Mouse (Mus musculus): ENCODE results near the gene Trim31. TPM values are rescaled to one million over a fixed set of nuclear protein-coding genes. Genes with fewer than 3 reads are reported as not detected.

Gene Trim31
- polyA plus RNA-seq, 1 experiment from 2014 or later: not detected

DNA sequence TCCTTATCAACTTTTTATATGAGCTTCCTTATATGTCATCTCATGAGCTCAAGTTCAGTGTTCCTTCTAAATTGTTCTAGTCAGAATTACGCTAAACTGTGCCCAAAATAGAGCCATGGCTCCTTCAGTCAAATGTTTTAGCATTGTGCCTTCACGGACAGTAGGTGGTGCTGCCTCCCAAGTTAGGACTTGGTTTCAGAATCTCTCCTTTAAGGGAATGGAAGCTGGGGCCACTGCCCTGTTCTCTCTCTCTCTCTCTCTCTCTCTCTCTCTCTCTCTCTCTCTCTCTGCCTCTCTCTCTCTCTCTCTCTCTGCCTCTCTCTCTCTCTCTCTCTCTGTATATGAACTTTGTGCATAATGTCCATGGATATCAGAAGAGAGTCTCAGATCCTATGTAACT lies 5.6 kb upstream of the Trim31 start:
- Histone ChIP-seq H3K36me3 (ENCODE audit: insufficient read depth, low read length) (no peaks in the 10 kb centered on the region), H3K27me3 (ENCODE audit: insufficient read depth, low read length) (no peaks in the 10 kb centered on the region), H3K27ac (no peak overlapping the region), H3K4me1 (replicated peaks; ENCODE audit: insufficient read depth, low read length) (no peaks in the 10 kb centered on the region), H3K4me2 (ENCODE audit: low read length) (no peak overlapping the region), H3K9ac (ENCODE audit: low read depth, low read length) (no peak overlapping the region), H3K4me3 (replicated peaks; ENCODE audit: low read depth, low read length) (no peak overlapping the region), H3K9me3 (replicated peaks; ENCODE audit: low read length) (no peaks in the 10 kb centered on the region)
- DNase-seq (ENCODE audit: low spot score) (peak; percentile 75), ATAC-seq (replicated peaks; ENCODE audit: low FRiP score, low read depth) (no peak)
- TF ChIP-seq CTCF (IDR thresholded peaks at IDR 0.05; ENCODE audit: low read depth): peak; percentile 77
- WGBS: 5% methylated on average over 2 of the region's 2 CpGs

DNA sequence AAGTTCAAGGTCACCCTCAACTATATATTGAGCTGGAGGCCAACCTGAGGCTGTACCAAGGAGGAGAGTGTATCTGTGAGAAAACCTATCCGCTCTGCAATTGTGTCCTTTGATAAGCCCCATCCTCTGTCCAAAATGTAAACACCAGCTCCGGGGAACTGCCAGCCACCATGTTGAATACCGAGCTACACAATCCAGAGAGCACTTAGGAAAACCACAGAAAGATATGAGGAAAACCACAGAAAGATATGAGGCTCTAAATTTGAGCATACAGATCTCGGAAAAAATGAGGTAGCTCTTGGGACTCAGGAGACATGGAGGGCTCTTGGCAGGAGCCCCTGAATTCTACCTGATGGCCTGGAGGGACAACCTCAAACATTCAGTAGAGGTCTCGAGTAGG lies 4.5 kb upstream of the Trim31 start:
- DNase-seq (ENCODE audit: low spot score) (no peak), ATAC-seq (replicated peaks; ENCODE audit: low FRiP score, low read depth) (no peak)
- H3K4me2 ChIP-seq (ENCODE audit: low read length): no peak overlapping the region
- H3K4me3 ChIP-seq (replicated peaks; ENCODE audit: low read depth, low read length): no peak overlapping the region
- no peaks in the 10 kb centered on the region for H3K36me3 ChIP-seq (ENCODE audit: insufficient read depth, low read length)
- no peaks in the 10 kb centered on the region for H3K9me3 ChIP-seq (replicated peaks; ENCODE audit: low read length)
- no peak overlapping the region for H3K9ac ChIP-seq (ENCODE audit: low read depth, low read length)
- 71% methylated on average over 5 of the region's 5 CpGs for WGBS
- no peak for TF ChIP-seq CTCF (IDR thresholded peaks at IDR 0.05; ENCODE audit: low read depth)
- H3K4me1 ChIP-seq (replicated peaks; ENCODE audit: insufficient read depth, low read length): no peaks in the 10 kb centered on the region
- no peak overlapping the region for H3K27ac ChIP-seq
- no peaks in the 10 kb centered on the region for H3K27me3 ChIP-seq (ENCODE audit: insufficient read depth, low read length)

DNA sequence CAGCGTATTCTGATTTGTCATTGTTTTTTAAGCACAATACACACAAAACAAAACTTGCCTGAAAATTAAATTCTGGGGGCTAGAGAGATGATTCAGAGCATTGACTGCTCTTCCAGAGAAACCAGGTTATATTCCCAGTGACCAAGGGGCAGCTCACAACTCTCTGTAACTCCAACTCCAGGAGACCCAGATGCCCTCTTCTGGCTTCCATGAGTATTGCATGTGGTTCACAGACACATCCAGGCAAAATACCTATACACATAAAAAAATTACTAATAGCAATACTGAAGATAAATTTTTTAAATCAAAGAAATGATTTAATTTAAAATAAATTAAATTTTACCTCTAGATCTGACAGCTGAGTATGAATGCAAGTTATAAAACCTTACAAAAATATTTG lies 1.3 kb upstream of the Trim31 start:
- no peaks in the 10 kb centered on the region for H3K9me3 ChIP-seq (replicated peaks; ENCODE audit: low read length)
- TF ChIP-seq CTCF (IDR thresholded peaks at IDR 0.05; ENCODE audit: low read depth): peak; percentile 65
- H3K4me3 ChIP-seq (replicated peaks; ENCODE audit: low read depth, low read length): no peak overlapping the region
- H3K4me2 ChIP-seq (ENCODE audit: low read length): no peak overlapping the region
- no peak overlapping the region for H3K27ac ChIP-seq
- no peaks in the 10 kb centered on the region for H3K36me3 ChIP-seq (ENCODE audit: insufficient read depth, low read length)
- ATAC-seq (replicated peaks; ENCODE audit: low FRiP score, low read depth) (no peak), DNase-seq (ENCODE audit: low spot score) (peak; percentile 66)
- H3K27me3 ChIP-seq (ENCODE audit: insufficient read depth, low read length): no peaks in the 10 kb centered on the region
- H3K4me1 ChIP-seq (replicated peaks; ENCODE audit: insufficient read depth, low read length): no peaks in the 10 kb centered on the region
- H3K9ac ChIP-seq (ENCODE audit: low read depth, low read length): no peak overlapping the region
- 83% methylated on average over 1 of the region's 1 CpGs for whole genome bisulfite sequencing

DNA sequence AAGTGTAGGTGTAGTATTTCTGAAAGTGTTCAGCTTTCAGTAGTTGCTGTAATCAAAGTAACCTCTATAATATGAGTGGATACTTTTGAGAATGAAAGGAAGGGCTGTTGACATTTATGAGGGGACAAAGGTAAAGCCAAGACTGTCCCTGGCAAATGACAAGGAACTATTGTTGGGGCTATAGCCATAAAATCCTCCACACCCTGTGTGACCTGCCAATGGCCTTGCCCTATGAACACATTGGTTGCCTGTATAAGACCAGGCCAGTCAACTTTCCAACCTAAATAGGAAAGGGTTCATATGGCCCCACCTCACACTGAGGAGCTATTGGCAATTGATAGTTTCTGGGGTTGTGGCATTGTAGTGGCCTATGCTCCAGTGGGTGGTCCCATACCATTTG lies 853 bp upstream of the Trim31 start:
- H3K4me2 ChIP-seq (ENCODE audit: low read length): no peak overlapping the region
- TF ChIP-seq CTCF (IDR thresholded peaks at IDR 0.05; ENCODE audit: low read depth): no peak
- no peak overlapping the region for H3K27ac ChIP-seq
- H3K36me3 ChIP-seq (ENCODE audit: insufficient read depth, low read length): no peaks in the 10 kb centered on the region
- no peak overlapping the region for H3K9ac ChIP-seq (ENCODE audit: low read depth, low read length)
- H3K9me3 ChIP-seq (replicated peaks; ENCODE audit: low read length): no peaks in the 10 kb centered on the region
- H3K4me3 ChIP-seq (replicated peaks; ENCODE audit: low read depth, low read length): no peak overlapping the region
- no peaks in the 10 kb centered on the region for H3K4me1 ChIP-seq (replicated peaks; ENCODE audit: insufficient read depth, low read length)
- DNase-seq (ENCODE audit: low spot score) (no peak), ATAC-seq (replicated peaks; ENCODE audit: low FRiP score, low read depth) (no peak)
- no peaks in the 10 kb centered on the region for H3K27me3 ChIP-seq (ENCODE audit: insufficient read depth, low read length)

DNA sequence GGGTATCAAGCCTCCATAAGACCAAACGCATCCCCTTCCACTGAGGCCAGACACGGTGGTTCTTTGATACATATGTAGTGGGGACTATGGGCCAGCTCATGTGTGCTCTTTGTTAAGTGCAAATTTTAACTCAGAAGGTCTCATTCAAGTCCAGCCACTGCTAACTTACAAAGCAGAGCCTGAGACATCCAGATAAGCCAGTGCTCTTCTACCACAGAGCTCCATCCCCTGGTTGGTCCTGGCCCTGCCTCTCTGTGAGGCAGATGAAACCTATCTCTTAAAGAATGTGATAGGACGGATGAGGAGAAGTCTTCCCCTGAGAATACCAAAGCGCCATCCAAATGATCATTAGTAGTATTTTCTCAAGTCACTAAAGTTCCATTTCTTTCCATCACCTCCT lies 1.5 kb downstream of the Trim31 start:
- no peak for TF ChIP-seq CTCF (IDR thresholded peaks at IDR 0.05; ENCODE audit: low read depth)
- no peak for ATAC-seq (replicated peaks; ENCODE audit: low FRiP score, low read depth)
- no peak overlapping the region for H3K27ac ChIP-seq
- H3K4me3 ChIP-seq (replicated peaks; ENCODE audit: low read depth, low read length): no peak overlapping the region
- no peaks in the 10 kb centered on the region for H3K9me3 ChIP-seq (replicated peaks; ENCODE audit: low read length)
- no peak overlapping the region for H3K4me2 ChIP-seq (ENCODE audit: low read length)
- DNase-seq (ENCODE audit: low spot score): no peak
- H3K27me3 ChIP-seq (ENCODE audit: insufficient read depth, low read length): no peaks in the 10 kb centered on the region
- H3K4me1 ChIP-seq (replicated peaks; ENCODE audit: insufficient read depth, low read length): no peaks in the 10 kb centered on the region
- no peaks in the 10 kb centered on the region for H3K36me3 ChIP-seq (ENCODE audit: insufficient read depth, low read length)
- H3K9ac ChIP-seq (ENCODE audit: low read depth, low read length): no peak overlapping the region
- 79% methylated on average over 4 of the region's 4 CpGs for WGBS

DNA sequence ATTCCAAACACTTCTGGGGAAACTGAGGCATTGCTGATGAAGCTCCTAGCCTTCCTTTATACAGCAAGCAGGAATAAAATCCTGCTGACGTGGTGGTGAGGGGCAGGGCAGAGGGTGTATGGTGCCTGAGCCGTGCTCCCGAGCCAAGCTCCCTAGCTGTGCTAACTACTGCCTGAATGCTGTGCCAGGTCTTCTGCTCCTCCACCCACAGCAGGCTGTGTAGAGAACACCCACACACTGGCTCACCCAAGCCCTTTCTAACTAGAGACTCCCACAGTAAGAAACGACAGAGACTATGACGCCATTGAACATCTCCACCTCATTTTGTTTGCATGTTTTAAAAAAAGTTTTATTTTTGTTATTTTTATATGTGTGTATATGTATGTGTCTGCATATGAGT lies 2.1 kb downstream of the Trim31 start:
- Histone ChIP-seq H3K9me3 (replicated peaks; ENCODE audit: low read length) (no peaks in the 10 kb centered on the region), H3K27ac (no peak overlapping the region), H3K4me1 (replicated peaks; ENCODE audit: insufficient read depth, low read length) (no peaks in the 10 kb centered on the region), H3K27me3 (ENCODE audit: insufficient read depth, low read length) (no peaks in the 10 kb centered on the region), H3K9ac (ENCODE audit: low read depth, low read length) (no peak overlapping the region), H3K36me3 (ENCODE audit: insufficient read depth, low read length) (no peaks in the 10 kb centered on the region), H3K4me2 (ENCODE audit: low read length) (no peak overlapping the region), H3K4me3 (replicated peaks; ENCODE audit: low read depth, low read length) (no peak overlapping the region)
- ATAC-seq (replicated peaks; ENCODE audit: low FRiP score, low read depth): no peak
- TF ChIP-seq CTCF (IDR thresholded peaks at IDR 0.05; ENCODE audit: low read depth): no peak
- 76% methylated on average over 5 of the region's 5 CpGs for WGBS
- DNase-seq (ENCODE audit: low spot score): no peak

DNA sequence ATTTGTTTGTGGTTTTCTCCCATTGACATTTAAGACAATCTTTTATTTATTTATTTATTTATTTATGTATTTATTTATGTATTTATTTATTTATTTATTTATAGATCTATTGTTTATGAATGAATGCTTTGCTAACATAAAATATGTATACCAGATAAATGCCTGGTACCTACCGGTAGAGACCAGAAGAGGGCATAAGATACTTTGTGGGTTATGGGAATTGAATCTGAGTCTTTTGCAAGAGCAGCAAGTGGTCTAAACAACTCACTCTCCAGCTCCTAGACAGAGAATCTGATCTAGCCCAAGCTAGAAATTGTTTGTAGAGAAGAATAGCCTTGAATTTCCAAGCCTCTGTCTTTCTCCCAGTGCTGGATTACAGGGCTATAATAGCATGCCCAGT lies 2.8 kb downstream of the Trim31 start:
- H3K4me2 ChIP-seq (ENCODE audit: low read length): no peak overlapping the region
- peak; percentile 44; the same call in 1 of the 2 replicates for TF ChIP-seq CTCF (IDR thresholded peaks at IDR 0.05; ENCODE audit: low read depth)
- H3K9me3 ChIP-seq (replicated peaks; ENCODE audit: low read length): no peaks in the 10 kb centered on the region
- ATAC-seq (replicated peaks; ENCODE audit: low FRiP score, low read depth) (no peak), DNase-seq (ENCODE audit: low spot score) (peak; percentile 30)
- H3K27me3 ChIP-seq (ENCODE audit: insufficient read depth, low read length): no peaks in the 10 kb centered on the region
- no peaks in the 10 kb centered on the region for H3K36me3 ChIP-seq (ENCODE audit: insufficient read depth, low read length)
- H3K9ac ChIP-seq (ENCODE audit: low read depth, low read length): no peak overlapping the region
- H3K27ac ChIP-seq: no peak overlapping the region
- 33% methylated on average over 1 of the region's 1 CpGs for WGBS
- H3K4me1 ChIP-seq (replicated peaks; ENCODE audit: insufficient read depth, low read length): no peaks in the 10 kb centered on the region
- H3K4me3 ChIP-seq (replicated peaks; ENCODE audit: low read depth, low read length): no peak overlapping the region

All from kidney, postnatal 0 days (tissue).